Mouse (Mus musculus) thymus, adult 2 months (tissue): ENCODE measurements at regions not wholly inside any gene's neighbourhood (a gene's known extent, or its start where the extent isn't known, plus 50 kb on each side); places are given as distances from the start of the nearest gene placed in this dataset.

Experiments
- DNase-seq: peaks from one replicate; pipeline ENCODE4 v3.0.0; 2021
- H3K27ac ChIP-seq: fragments of 200-500 bp; 2 replicates; pipeline ENCODE4 v1.5.1; 2012; ENCODE audit warnings: low read length, control low read depth; ENCODE audit not compliant: control insufficient read depth, insufficient read depth
- H3K27me3 ChIP-seq: fragments of 200-500 bp; 2 replicates; pipeline ENCODE4 v1.6.1; 2012; ENCODE audit warnings: mild to moderate bottlenecking, low read length, moderate library complexity, mixed read lengths; ENCODE audit not compliant: control insufficient read depth, insufficient read depth
- H3K36me3 ChIP-seq: fragments of 200-500 bp; 2 replicates; pipeline ENCODE4 v1.6.1; 2012; ENCODE audit warnings: mild to moderate bottlenecking, low read length, moderate library complexity; ENCODE audit not compliant: control insufficient read depth, insufficient read depth
- H3K4me1 ChIP-seq: fragments of 200-500 bp; replicated peaks from 2 replicates; pipeline ENCODE4 v1.6.1; 2012; ENCODE audit warnings: low read length; ENCODE audit not compliant: control insufficient read depth, insufficient read depth
- H3K4me3 ChIP-seq: fragments of 200-500 bp; 2 replicates; pipeline ENCODE4 v1.5.1; 2012; ENCODE audit warnings: mild to moderate bottlenecking, low read length, control low read depth, moderate library complexity; ENCODE audit not compliant: control insufficient read depth, insufficient read depth
- CTCF ChIP-seq: fragments of 200-500 bp; IDR thresholded peaks from 2 replicates; pipeline ENCODE4 v1.5.1; 2012; ENCODE audit warnings: mild to moderate bottlenecking, control low read depth, low read length, moderate library complexity, borderline replicate concordance; ENCODE audit not compliant: control insufficient read depth, poor library complexity, insufficient read depth; ENCODE audit errors: extremely low read depth
- POLR2A ChIP-seq: fragments of 200-500 bp; IDR thresholded peaks from 2 replicates; pipeline ENCODE4 v1.6.1; 2012; ENCODE audit warnings: mild to moderate bottlenecking, low read length, control low read depth, moderate library complexity; ENCODE audit not compliant: control insufficient read depth, poor library complexity, insufficient read depth; ENCODE audit errors: extremely low read depth
- WGBS: fragments of 180-500 bp; shearing (Covaris S2); methylation state at CpG from one replicate; pipeline ENCODE4 v1.1.7; 2018; 5-methylcytosine and 5-hydroxymethylcytosine counted together

DNA sequence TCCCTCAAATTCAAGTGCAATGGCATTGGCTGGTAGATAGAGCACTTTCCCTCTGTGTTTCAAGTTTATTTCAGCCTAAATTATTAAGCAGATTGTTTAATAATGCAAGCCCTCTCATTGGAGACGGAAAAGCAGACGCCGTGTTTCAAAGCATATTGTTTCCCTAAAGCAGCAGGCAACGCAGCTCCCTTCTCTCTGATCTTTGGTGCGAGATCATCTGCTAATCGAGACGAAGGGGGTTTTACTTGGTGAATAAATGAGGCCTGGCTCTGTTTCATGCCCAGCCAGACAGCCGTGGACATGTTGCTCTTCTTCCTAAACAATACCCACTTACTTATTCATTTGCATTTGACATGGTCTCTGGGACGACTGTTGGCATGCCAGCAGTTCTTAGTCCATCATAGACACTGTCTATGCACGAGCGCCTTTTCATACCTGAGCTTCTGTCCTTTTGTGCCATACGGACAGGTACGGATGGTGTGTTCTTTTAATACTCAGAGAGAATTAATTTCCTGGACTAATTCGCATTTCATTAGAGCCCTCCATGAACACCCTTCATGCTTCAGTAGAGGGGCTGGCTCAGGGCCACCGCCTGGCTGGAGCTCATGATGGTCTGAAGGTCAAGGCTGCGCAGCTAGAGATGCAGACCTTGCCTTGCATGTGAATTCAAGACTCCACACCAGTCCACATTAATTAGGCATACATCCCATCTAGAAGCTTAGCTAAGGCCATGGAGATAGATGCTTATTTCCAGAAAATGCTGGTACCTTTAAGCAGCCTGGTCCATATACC, 276.3 kb upstream of the Zdhhc25 start:
- TF ChIP-seq CTCF (no peak), POLR2A (no peak)
- 91% methylated on average over 16 of the region's 16 CpGs for WGBS
- H3K27me3 ChIP-seq: no peaks in the 10 kb centered on the region
- no peak overlapping the region for H3K27ac ChIP-seq
- DNase-seq: no peak
- no peaks in the 10 kb centered on the region for H3K4me1 ChIP-seq
- no peaks in the 10 kb centered on the region for H3K36me3 ChIP-seq
- H3K4me3 ChIP-seq: no peak overlapping the region

- Histone ChIP-seq H3K27ac (no peak overlapping the region), H3K4me1 (no peaks in the 10 kb centered on the region), H3K27me3 (no peaks in the 10 kb centered on the region), H3K36me3 (no peaks in the 10 kb centered on the region), H3K4me3 (no peak overlapping the region)
- 55% methylated on average over 6 of the region's 6 CpGs for WGBS
- no peak for DNase-seq
- TF ChIP-seq POLR2A (no peak), CTCF (no peak)
Observed at GRCm38 (mm10) chr15:88325108-88325507, 275.0 kb upstream of the Zdhhc25 start.

DNA sequence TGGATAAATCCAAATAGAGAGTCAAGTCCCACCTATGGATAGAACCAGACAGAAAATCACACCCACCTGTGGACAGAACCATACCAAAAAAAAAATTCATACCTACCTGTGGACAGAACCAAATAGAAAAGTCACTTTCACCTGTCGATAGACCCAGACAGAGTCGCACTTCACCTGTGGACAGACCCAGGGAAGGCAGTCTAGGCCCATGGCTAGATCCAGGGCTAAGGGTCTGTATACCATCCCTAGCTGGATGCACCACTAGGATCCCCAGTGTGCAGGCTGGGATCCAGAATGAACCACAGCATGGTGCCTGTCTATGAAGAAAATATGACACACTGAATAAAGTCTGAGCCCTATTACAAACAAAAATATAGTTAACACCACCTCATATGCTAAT, 246.9 kb upstream of the Zdhhc25 start:
- Histone ChIP-seq H3K27me3 (no peaks in the 10 kb centered on the region), H3K36me3 (no peaks in the 10 kb centered on the region), H3K4me3 (no peak overlapping the region), H3K4me1 (no peaks in the 10 kb centered on the region), H3K27ac (no peak overlapping the region)
- 94% methylated on average over 2 of the region's 2 CpGs for WGBS
- TF ChIP-seq POLR2A (no peak), CTCF (no peak)
- DNase-seq: no peak

GRCm38 (mm10) chr15:88360375-88361035, 239.6 kb upstream of the Zdhhc25 start:
- TF ChIP-seq POLR2A: no peak
- no peak for TF ChIP-seq CTCF
- Histone ChIP-seq H3K4me1 (no peaks in the 10 kb centered on the region), H3K27me3 (no peaks in the 10 kb centered on the region), H3K36me3 (no peaks in the 10 kb centered on the region), H3K4me3 (no peak overlapping the region), H3K27ac (no peak overlapping the region)
- no peak for DNase-seq
- WGBS: 58% methylated on average over 12 of the region's 12 CpGs

- no peak for DNase-seq
Observed at GRCm38 (mm10) chr15:88361351-88361750, 238.8 kb upstream of the Zdhhc25 start.

DNA sequence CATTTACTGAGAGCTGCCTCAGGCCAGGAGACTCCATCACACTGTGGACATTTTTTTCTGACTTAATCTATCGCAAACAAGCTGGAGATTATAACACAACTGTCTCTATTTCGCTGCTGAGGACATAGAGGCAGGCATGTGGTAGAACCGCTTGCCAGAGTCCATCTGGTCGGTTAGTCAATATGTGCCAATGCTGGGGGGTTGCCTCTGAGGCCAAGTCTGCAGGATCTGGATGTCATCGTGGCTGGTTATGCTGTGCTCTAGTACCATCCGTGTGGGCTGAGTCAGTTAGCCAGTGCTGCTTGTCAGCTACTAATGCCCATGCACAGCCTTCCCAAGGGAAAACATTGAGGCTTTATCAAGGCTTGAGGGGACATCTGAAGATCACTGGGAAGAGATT, 237.1 kb upstream of the Zdhhc25 start:
- TF ChIP-seq POLR2A (no peak), CTCF (no peak)
- no peak for DNase-seq
- Histone ChIP-seq H3K27me3 (no peaks in the 10 kb centered on the region), H3K27ac (no peak overlapping the region), H3K4me3 (no peak overlapping the region), H3K36me3 (no peaks in the 10 kb centered on the region), H3K4me1 (no peaks in the 10 kb centered on the region)
- 89% methylated on average over 6 of the region's 6 CpGs for WGBS

More at GRCm38 (mm10) chr15:88361351-88361750, 238.8 kb upstream of the Zdhhc25 start:
- TF ChIP-seq CTCF (no peak), POLR2A (no peak)
- no peaks in the 10 kb centered on the region for H3K4me1 ChIP-seq
- H3K27me3 ChIP-seq: no peaks in the 10 kb centered on the region
- H3K36me3 ChIP-seq: no peaks in the 10 kb centered on the region
- H3K27ac ChIP-seq: no peak overlapping the region
- H3K4me3 ChIP-seq: no peak overlapping the region
- 67% methylated on average over 5 of the region's 5 CpGs for WGBS
